Mouse (Mus musculus) testis, postnatal 14 days (tissue): Measurements from ENCODE around the gene Vps13d.

ENCODE experiments used
- DNase-seq: peaks from one replicate; pipeline ENCODE4 v3.0.0; 2021; ENCODE audit warnings: low spot score

The Vps13d gene

DNA sequence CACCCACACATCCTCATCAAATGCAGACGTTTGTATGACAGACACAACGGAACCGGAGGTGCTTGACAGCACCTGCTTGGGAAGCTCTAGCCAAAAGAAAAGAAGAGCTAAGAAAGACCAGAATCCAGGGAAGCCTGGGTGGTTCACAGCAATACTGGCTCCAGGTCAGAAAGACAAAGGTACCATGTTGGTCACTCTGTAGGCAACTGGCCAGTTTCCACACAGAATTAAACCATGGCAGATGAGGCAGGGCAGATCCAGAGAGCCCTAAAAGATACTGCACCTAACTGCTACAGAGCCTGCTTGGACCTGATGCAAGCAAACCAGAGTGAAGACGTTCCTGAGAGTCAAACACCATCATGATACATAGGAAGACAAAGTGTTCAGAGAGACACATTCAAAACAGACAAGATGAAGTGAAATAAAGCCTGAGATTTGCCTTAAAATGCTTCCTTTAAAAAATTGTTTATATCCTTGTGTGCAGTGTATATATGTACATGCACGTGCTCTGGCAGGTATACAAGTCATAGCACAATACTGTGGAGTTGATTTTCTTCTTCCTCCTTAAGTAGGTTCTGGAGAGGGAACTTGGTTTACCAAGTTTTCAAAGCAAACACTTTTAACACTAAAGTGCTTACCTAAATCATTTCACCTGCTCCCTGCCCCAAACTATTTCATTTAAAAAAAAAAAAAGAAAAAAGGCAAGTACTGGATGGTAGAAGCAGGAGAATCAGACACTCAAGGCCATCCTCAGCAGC is 44.3 kb downstream of the Vps13d start:
- DNase-seq, result no peak

GRCm38 (mm10) chr4:145147006-145147961 is 47.5 kb downstream of the Vps13d start:
- no peak for DNase-seq

GRCm38 (mm10) chr4:145143533-145143932 is 51.3 kb downstream of the Vps13d start:
- no peak for DNase-seq

DNA sequence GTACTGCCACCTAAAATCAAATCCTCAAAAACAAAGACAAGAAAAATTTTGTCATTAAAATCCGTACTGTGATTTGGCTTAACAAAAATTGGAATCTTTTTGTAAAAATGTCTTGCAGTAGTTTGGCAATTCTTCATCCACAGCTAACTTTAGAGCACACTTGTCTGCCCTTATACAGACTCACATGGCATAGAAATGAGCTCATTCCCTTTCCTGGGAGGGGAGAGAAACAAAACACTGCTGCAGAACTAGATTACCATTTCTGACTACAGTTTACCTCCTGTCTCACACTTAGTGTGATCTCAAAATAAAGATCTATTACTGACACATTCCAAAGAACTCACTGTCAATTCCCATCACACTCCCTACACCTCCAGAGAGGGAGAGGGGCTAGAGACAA is 58.1 kb downstream of the Vps13d start:
- DNase-seq, result no peak

- no peak for DNase-seq
These were observed 59.3 kb downstream of the Vps13d start for GRCm38 (mm10) chr4:145135473-145135872.

GRCm38 (mm10) chr4:145130772-145131171 is 64.0 kb downstream of the Vps13d start:
- no peak for DNase-seq

DNA sequence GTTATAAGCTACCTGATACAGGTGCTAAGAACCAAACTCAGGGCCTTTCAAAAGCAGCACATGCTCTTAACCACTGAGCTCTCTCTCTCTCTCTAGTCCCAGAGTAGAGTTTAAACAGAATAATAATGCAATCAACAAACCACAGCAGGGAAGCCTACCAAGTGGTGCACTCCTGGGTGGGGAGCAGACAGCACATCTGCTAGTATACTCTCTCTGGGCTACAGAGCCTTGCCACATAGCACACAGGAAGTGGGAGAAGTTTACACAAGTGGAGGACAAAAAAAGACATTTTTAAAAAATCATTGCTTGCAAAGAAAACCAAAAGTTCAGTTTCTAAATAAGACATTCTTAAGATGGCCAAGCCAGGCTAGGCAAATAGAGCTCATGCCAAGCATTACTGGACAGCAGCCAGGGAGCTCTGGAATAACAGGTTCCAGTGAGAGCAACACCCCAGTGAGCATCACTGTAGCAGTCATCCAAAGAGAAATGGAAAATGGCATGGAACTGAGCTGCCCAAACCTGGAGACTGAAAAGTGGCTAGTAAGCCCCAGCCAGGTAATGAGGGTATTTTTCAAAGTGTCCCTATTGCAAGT is 64.8 kb downstream of the Vps13d start:
- peak; percentile 38 for DNase-seq

DNA sequence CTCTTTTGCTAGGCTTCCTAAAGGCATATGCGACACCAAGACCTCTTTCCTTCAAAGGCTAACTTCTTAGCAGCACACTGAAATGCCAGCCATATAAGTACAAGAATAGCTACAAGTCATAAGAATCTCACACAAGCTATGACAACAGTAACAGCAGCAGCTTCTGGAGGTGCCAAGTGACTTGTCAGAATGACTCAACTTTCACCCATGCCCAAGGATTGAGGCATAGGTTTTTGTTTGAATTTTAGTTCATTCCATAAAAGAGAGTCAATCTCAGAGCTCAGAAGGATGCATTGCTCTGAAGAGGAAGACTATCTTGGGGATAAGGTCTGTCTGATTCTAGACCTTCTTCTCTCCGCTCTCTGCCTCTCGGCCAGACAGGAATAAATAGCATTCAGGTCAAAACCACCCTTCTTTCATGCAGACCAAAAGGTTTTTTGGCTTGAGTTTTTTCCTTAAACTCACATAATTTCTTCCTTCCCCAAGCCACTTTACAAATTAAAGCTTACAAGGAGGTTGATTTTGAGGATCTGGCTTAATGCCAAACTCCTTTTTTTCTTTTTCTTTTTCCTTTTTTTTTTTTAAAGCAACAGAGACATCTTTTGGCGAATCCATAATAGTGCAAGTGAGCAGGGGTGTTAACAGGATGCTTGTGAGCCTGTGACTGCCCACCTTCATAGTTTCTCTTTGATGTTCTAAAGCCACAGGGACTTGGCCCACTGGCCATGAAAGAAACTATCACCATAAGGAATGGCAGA is 69.2 kb downstream of the Vps13d start:
- no peak for DNase-seq

DNA sequence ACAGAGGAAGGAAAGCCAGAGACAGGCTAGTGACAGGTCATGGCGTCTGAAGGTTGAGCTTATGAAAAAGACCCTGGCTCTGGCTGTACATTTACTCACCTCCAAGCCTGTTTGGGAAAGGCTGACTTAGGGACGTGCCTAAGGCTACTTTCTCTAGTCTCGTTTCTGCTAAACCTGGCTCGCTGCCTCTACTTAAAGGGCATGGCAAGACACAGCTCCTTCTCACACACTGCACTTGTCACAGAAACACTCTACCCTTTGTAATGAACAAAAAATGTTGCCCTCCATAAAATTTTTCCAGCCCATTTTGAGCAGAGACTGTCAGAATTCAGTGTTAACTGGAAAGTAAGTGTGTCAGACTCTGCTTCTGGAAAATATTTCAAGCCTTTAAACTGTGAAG is 70.4 kb downstream of the Vps13d start:
- no peak for DNase-seq

- DNase-seq, result no peak
These were observed 83.2 kb downstream of the Vps13d start for GRCm38 (mm10) chr4:145111641-145112040.

DNA sequence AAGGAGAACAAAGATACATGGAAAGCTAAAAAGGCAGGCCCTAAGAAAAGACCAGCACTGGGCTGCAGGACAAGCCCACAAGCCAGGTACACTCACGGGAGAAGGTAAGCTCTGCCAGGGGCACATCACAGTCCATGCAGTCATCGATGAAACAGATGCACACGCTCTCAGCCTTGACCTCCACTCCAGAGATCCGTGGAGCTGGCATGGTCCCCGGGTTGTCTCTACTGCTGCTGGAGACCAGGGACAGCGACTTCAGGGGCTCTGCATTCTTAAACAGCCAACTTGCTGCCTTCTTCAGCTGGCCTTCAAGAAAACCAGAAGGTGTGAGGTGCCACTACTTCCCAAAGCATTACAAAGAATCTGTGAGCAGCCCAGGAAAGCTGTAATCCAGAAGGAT is 84.1 kb downstream of the Vps13d start:
- no peak for DNase-seq

GRCm38 (mm10) chr4:145106796-145107195 is 88.0 kb downstream of the Vps13d start:
- DNase-seq, result no peak

DNA sequence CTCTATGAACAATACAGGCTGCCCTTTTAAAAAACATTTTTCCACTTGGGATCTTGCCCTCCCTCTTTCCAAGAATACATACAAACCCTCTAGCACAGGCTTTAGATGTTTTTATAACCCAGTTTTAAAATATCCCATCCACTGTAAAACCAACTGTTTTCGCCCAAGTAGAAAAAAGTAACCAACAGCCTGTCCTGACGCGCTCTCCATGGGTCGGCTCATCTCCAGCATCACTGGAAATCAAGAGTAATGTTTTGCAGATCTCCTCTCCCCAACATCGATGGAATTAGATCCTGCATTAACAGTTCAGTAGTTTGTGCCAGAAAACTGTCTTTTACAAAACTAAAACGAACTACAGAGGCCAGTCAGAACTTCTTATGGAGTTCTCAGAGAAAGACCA is 89.5 kb downstream of the Vps13d start:
- DNase-seq, result no peak

- DNase-seq, result no peak
These were observed 89.9 kb downstream of the Vps13d start for GRCm38 (mm10) chr4:145104917-145105316.

- DNase-seq, result no peak
These were observed 91.2 kb downstream of the Vps13d start for GRCm38 (mm10) chr4:145103617-145104016.

DNA sequence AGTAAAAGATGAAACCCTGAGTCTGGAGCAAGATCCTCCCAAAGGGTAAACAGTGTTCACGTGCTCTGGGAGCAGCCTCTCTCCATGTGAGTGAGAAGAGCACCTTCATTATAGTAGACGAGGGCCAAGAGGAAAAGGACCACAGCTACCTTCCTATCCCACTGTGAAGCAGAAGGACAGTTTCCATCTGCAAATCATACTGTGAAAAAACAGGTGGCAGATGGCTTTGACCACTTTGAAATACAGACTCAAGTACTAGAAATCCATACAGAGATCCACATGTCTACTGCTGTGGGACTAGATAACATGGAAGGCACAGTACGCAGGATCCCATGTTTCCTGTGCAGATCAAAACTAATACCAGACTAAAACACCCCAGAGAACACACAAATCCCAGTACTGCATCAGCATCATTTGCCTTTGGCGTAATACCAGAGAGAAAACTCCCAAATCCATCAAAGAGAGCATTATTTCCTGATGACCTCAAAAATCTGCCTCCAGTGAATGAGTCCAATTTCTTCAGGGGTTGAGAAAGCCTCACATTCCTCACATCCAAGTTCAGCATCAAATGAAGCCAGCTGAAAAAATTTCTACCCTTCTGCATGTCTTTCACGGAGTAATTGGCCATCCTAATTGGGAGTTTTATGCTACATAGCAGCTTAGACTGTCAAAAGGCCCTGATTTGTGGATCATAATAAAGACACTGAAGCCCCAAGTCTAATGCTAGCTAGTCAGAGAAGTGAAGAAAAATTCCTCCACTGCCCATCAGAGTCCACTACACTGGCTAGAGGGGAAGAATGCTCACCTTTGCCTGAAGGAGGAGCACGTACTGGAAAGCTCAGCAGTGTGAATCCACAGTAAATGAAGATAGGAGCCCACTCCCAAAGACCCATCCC is 92.7 kb downstream of the Vps13d start:
- DNase-seq, result no peak

DNA sequence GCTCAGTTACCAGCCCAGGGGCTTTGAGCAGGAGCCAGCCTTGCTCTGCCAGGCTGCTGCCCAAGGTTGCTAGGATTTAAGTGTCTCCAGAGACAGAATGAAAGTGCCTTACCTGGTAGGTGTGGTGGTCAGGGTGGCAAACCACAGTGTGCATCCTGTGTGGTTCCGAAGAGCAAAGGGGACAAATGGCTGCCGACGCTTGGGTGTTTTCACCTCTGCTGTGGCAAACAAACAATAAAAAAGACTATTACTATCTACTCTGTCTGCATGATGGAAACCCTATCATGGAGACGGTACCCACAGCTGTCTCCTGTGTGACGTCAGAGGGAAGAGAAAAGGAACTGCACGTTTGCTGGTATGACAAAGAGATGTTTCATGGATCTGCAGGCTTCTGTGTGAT is 95.0 kb downstream of the Vps13d start:
- no peak for DNase-seq

DNA sequence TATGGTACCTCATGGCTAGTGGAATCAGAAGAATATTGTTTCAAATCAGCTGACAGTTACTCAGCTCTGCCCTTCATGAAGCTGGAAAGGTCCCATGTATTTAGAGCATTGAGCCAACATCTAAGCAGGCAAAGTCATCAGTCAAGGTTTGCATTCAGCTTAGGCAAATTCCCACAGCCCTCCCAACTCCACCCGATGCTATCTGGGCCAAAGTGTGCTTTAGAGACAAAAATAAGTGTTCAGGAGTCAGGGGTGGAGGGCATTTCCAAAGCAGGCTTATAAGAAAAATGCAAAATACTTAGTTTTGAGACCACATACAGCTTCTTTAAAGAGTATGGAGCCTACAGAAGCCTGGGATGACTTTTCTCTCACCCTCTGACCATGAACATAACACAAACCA is 95.5 kb downstream of the Vps13d start:
- DNase-seq, result no peak

DNA sequence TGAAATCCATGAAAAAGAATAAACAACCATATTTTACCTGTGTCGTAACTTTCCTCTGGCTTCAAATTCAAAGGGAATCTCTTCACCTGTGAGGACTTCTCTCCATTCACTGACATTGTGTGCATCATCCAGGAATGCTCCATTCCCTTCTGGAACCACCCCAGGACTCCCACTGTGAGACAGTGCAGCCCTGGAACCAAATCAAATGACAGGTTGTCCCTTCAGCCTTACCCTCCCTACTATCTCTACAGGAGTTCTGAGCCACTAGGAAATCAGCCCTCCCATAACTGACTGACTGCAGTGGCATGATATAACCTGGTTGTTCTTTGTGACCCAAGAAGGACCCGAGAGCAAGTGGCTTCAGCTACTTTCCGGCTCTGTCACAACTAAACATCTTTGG is 96.8 kb downstream of the Vps13d start:
- DNase-seq, result no peak

- no peak for DNase-seq
These were observed 98.2 kb downstream of the Vps13d start for GRCm38 (mm10) chr4:145096481-145097039.

GRCm38 (mm10) chr4:145086509-145086908 is 108.3 kb downstream of the Vps13d start:
- no peak for DNase-seq
